Mouse (Mus musculus) myocyte (in vitro differentiated cells): ENCODE measurements around the gene Bbs9. TPM values are rescaled to one million over a fixed set of nuclear protein-coding genes. Genes with fewer than 3 reads are reported as not detected.
A peak's percentile ranks its signal among the peaks of the same experiment; 100 is the strongest.

ENCODE experiments used
- H3K27me3 ChIP-seq: one replicate; pipeline ENCODE4 v1.6.1; 2011; ENCODE audit not compliant: control insufficient read depth, insufficient read depth, insufficient read length
- H3K36me3 ChIP-seq: one replicate; pipeline ENCODE4 v1.6.1; 2011; ENCODE audit not compliant: control insufficient read depth, insufficient read depth
- H3K4me2 ChIP-seq: one replicate; pipeline ENCODE4 v1.6.1; 2011; ENCODE audit warnings: low read depth, control low read depth
- H3K4me3 ChIP-seq: one replicate; pipeline ENCODE4 v1.5.1; 2011; ENCODE audit warnings: mild to moderate bottlenecking, control low read depth, moderate library complexity
- H3K79me2 ChIP-seq: one replicate; pipeline ENCODE4 v1.6.1; 2011; ENCODE audit not compliant: control insufficient read depth, insufficient read depth
- H3ac ChIP-seq: one replicate; pipeline ENCODE4 v1.6.1; 2011; ENCODE audit not compliant: control insufficient read depth, insufficient read length
- CEBPB ChIP-seq: IDR thresholded peaks from 2 replicates; pipeline ENCODE4 v1.6.1; 2011; ENCODE audit warnings: mild to moderate bottlenecking, moderate library complexity; ENCODE audit not compliant: poor library complexity, insufficient read depth, severe bottlenecking
- E2F4 ChIP-seq: IDR thresholded peaks from one replicate; pipeline ENCODE4 v1.6.1; 2011; ENCODE audit warnings: mild to moderate bottlenecking, control low read depth, moderate library complexity; ENCODE audit not compliant: insufficient read depth
- MAX ChIP-seq: IDR thresholded peaks from one replicate; pipeline ENCODE4 v1.6.1; 2011; ENCODE audit warnings: low read depth, mild to moderate bottlenecking, control low read depth
- MYOD1 ChIP-seq, 3 experiments: IDR thresholded peaks; one replicate each; pipeline ENCODE4 v1.6.1; 2011; ENCODE audit warnings: control low read depth in 2 of 3, low read depth in 2 of 3, mild to moderate bottlenecking in 2 of 3, moderate library complexity in 1 of 3; ENCODE audit not compliant: insufficient read length in 2 of 3, control insufficient read depth in 1 of 3
- MYOG ChIP-seq, 3 experiments: IDR thresholded peaks; one replicate each; pipeline ENCODE4 v1.6.1; 2011; ENCODE audit warnings: control low read depth in 2 of 3, low read depth in 2 of 3, mild to moderate bottlenecking in 2 of 3; ENCODE audit not compliant: insufficient read length in 2 of 3, control insufficient read depth in 1 of 3, insufficient read depth in 1 of 3
- POLR2A ChIP-seq: IDR thresholded peaks from one replicate; pipeline ENCODE4 v1.6.1; 2011; ENCODE audit warnings: low read depth, mild to moderate bottlenecking, control low read depth, moderate library complexity; ENCODE audit not compliant: insufficient read length
- POLR2AphosphoS2 ChIP-seq: IDR thresholded peaks from one replicate; pipeline ENCODE4 v1.6.1; 2011; ENCODE audit warnings: low read depth, control low read depth; ENCODE audit not compliant: insufficient read length
- REST ChIP-seq: IDR thresholded peaks from one replicate; pipeline ENCODE4 v1.6.1; 2011; ENCODE audit warnings: mild to moderate bottlenecking, control low read depth, moderate library complexity; ENCODE audit not compliant: insufficient read depth, insufficient read length
- SRF ChIP-seq: IDR thresholded peaks from one replicate; pipeline ENCODE4 v1.6.1; 2011; ENCODE audit warnings: low read depth; ENCODE audit not compliant: control insufficient read depth, insufficient read length
- TCF12 ChIP-seq: IDR thresholded peaks from one replicate; pipeline ENCODE4 v1.6.1; 2011; ENCODE audit warnings: mild to moderate bottlenecking, control low read depth; ENCODE audit not compliant: poor library complexity, insufficient read depth, severe bottlenecking
- TCF3 ChIP-seq: IDR thresholded peaks from one replicate; pipeline ENCODE4 v1.6.1; 2011; ENCODE audit warnings: low read depth, control low read depth; ENCODE audit not compliant: insufficient read length
- USF1 ChIP-seq: IDR thresholded peaks from one replicate; pipeline ENCODE4 v1.6.1; 2011; ENCODE audit warnings: low read depth, mild to moderate bottlenecking, control low read depth, moderate library complexity
- polyA plus RNA-seq: library from polyadenylated mRNA; unstranded; fragments of >200 nt; fragmentation: generic; extraction: Trizol; gene quantifications from one replicate; pipeline ENCODE4 v1.2.1, GENCODE M21; 2012; ENCODE audit warnings: missing spikeins

Gene Bbs9
- polyA plus RNA-seq, 1 experiment = 3.6 TPM

GRCm38 (mm10) chr9:22777425-22777824 lies 301.9 kb downstream of the Bbs9 start:
- H3K79me2 ChIP-seq = no peaks in the 10 kb centered on the region
- no peak overlapping the region for H3K4me2 ChIP-seq
- H3K36me3 ChIP-seq = no peaks in the 10 kb centered on the region
- H3K4me3 ChIP-seq = no peak overlapping the region
- TF ChIP-seq POLR2A (no peak), USF1 (no peak), POLR2AphosphoS2 (no peak), TCF3 (no peak), MAX (no peak), MYOG (IDR thresholded peaks at IDR 0.05; ENCODE audit: control insufficient read depth in 1 of 3, insufficient read depth in 1 of 3, insufficient read length in 2 of 3, low read depth in 2 of 3) (no peak), REST (no peak), MYOD1 (IDR thresholded peaks at IDR 0.05; ENCODE audit: control insufficient read depth in 1 of 3, insufficient read length in 2 of 3, low read depth in 2 of 3) (no peak), CEBPB (no peak), E2F4 (no peak), TCF12 (no peak), SRF (no peak)
- no peak overlapping the region for H3ac ChIP-seq
- no peaks in the 10 kb centered on the region for H3K27me3 ChIP-seq

DNA sequence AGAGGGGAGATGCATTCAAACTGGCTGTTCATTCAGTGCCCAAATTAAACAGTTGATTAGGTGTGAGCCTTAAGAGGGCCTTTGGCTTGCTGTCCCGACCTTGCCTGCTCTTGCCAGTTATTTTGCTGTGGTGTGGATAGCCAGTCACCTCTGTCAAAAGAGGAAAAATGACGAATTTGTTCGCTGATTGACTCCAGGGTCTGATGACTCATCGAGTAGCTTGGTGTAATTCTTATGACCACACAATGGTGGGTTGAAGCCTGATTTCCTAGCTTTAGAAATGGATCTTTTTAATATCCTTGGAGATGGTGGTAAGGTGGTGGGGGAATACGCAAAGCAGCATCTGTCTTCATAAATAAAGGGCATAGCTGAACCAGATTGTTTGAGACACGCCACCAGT lies 304.1 kb downstream of the Bbs9 start:
- no peak for TF ChIP-seq MYOD1 (IDR thresholded peaks at IDR 0.05; ENCODE audit: control insufficient read depth in 1 of 3, insufficient read length in 2 of 3, low read depth in 2 of 3)
- TF ChIP-seq TCF3 = no peak
- TF ChIP-seq USF1 = no peak
- H3K4me2 ChIP-seq = no peak overlapping the region
- no peaks in the 10 kb centered on the region for H3K79me2 ChIP-seq
- no peaks in the 10 kb centered on the region for H3K27me3 ChIP-seq
- no peak overlapping the region for H3ac ChIP-seq
- H3K4me3 ChIP-seq = no peak overlapping the region
- H3K36me3 ChIP-seq = no peaks in the 10 kb centered on the region

DNA sequence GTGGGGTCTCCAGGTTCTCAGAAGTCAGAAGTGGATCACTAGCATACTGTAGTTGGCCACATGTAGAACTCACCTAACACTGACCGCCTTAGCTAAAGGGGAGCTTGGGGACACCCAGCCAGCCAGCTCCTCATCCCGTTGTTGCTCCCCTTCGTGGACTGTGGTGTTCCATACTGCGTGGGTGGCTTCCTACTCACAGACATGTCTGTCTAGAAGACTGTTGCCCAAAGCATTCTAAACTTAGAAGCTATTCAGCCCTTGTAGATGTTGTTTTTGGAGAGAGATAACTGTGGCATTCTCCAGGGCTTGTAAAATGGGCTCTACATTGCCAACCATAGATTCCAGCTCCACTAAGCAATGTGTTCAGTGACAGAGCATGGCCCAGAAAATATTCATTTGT lies 310.5 kb downstream of the Bbs9 start:
- TF ChIP-seq MAX (no peak), POLR2A (no peak), MYOG (IDR thresholded peaks at IDR 0.05; ENCODE audit: control insufficient read depth in 1 of 3, insufficient read depth in 1 of 3, insufficient read length in 2 of 3, low read depth in 2 of 3) (peak in 1 of 3 experiments; percentile 27), MYOD1 (IDR thresholded peaks at IDR 0.05; ENCODE audit: control insufficient read depth in 1 of 3, insufficient read length in 2 of 3, low read depth in 2 of 3) (peak in 1 of 3 experiments; percentile 18)
- no peak overlapping the region for H3K4me3 ChIP-seq
- no peaks in the 10 kb centered on the region for H3K79me2 ChIP-seq

DNA sequence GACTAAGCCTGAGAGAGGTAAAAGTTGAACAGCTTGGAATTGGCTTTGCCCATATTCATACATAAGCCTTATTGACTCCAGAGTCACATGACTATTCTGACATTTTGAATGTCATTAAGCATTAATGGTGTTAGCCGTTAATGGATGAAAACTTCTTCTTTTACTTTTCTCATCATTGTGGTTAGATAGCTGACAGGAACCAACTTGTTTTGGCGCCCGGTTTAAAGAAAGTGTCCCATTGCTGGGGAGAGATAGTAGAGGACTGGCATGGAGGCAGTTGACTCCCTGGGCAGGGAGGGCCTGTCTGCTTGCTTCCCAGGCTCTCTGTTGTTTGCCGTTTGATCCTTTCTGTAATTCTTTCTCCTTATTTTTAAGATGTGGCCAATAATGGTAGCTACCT lies 312.9 kb downstream of the Bbs9 start:
- Histone ChIP-seq H3K4me3 (no peak overlapping the region), H3K27me3 (no peaks in the 10 kb centered on the region), H3K36me3 (no peaks in the 10 kb centered on the region), H3ac (no peak overlapping the region), H3K4me2 (no peak overlapping the region), H3K79me2 (no peaks in the 10 kb centered on the region)
- TF ChIP-seq TCF12 = no peak
- no peak for TF ChIP-seq MYOD1 (IDR thresholded peaks at IDR 0.05; ENCODE audit: control insufficient read depth in 1 of 3, insufficient read length in 2 of 3, low read depth in 2 of 3)
- no peak for TF ChIP-seq REST
- no peak for TF ChIP-seq MAX
- no peak for TF ChIP-seq SRF
- no peak for TF ChIP-seq POLR2AphosphoS2
- TF ChIP-seq POLR2A = no peak

More for the DNA sequence above, 310.5 kb downstream of the Bbs9 start:
- Histone ChIP-seq H3K36me3 (no peaks in the 10 kb centered on the region), H3ac (no peak overlapping the region), H3K4me2 (peak overlapping the region; percentile 14), H3K27me3 (no peaks in the 10 kb centered on the region)

DNA sequence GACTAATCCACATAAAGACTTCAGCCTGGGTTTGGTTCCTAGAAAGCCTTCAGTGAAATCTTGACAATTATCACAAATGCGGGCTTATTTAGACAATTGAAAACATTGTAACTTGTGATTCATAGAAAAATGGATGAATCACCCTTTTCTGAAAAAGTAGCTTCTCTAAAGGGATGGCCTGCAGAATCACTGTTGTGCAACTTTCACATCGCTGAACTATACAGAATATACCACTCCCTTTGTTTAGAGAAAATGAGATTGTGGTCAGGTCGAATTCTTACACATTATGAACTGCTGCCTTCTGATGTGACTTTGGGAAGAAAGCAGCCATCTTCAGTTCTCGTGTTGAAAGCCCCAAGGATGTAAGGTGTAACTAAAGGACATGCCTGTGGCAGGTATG lies 313.3 kb downstream of the Bbs9 start:
- no peaks in the 10 kb centered on the region for H3K79me2 ChIP-seq
- no peak overlapping the region for H3ac ChIP-seq
- TF ChIP-seq CEBPB (peak; percentile 75; the same call in 1 of the 2 replicates), MYOD1 (IDR thresholded peaks at IDR 0.05; ENCODE audit: control insufficient read depth in 1 of 3, insufficient read length in 2 of 3, low read depth in 2 of 3) (no peak), REST (no peak)
- no peak overlapping the region for H3K4me3 ChIP-seq
- H3K36me3 ChIP-seq = no peaks in the 10 kb centered on the region
- no peaks in the 10 kb centered on the region for H3K27me3 ChIP-seq
- H3K4me2 ChIP-seq = peak overlapping the region; percentile 35

DNA sequence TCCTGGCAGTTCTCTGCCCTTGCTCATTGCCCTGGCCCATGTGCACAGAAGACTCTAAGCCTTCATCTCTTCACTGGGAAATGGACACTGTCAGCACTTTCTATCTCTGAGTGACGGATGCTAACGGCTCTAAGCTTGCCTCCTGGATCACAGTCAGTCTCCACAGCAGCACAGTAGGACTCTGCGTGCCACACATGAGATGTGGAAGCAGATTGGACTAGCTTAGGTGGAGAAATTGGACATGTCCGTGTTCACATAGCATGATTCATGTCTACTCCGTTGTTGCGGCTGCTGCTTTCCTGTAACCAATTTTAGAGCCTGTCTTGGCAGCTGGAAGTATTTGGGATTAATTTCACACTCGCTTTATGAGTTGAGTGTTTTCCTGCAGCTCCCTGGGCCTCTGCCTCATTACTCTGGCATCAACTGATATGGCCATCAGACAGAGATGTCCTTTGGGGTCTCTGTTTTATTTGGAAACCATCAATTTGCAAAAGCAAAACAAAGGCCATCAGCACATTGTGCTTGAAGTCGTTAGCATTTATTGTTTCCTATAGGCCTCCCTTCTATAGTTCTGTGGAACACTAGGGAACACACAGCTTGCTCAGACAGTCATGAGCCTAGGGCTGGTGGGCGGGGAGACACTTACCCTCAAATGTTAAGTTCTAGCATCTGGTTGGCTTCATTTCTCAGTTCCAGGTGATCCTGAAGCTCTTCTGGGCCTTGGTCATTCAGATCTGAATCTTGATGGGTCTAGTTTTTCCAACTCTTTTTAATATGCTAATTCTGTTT lies 314.1 kb downstream of the Bbs9 start:
- peak overlapping the region; percentile 35 for H3K4me2 ChIP-seq
- no peak overlapping the region for H3ac ChIP-seq
- H3K79me2 ChIP-seq = no peaks in the 10 kb centered on the region
- H3K36me3 ChIP-seq = no peaks in the 10 kb centered on the region
- no peak for TF ChIP-seq POLR2A
- TF ChIP-seq CEBPB = no peak
- TF ChIP-seq SRF = no peak
- no peak for TF ChIP-seq MYOG (IDR thresholded peaks at IDR 0.05; ENCODE audit: control insufficient read depth in 1 of 3, insufficient read depth in 1 of 3, insufficient read length in 2 of 3, low read depth in 2 of 3)
- TF ChIP-seq REST = no peak
- no peak for TF ChIP-seq TCF12
- TF ChIP-seq USF1 = no peak
- no peak for TF ChIP-seq E2F4
- no peak for TF ChIP-seq MYOD1 (IDR thresholded peaks at IDR 0.05; ENCODE audit: control insufficient read depth in 1 of 3, insufficient read length in 2 of 3, low read depth in 2 of 3)
- no peak for TF ChIP-seq TCF3
- TF ChIP-seq POLR2AphosphoS2 = no peak
- no peak for TF ChIP-seq MAX
- no peaks in the 10 kb centered on the region for H3K27me3 ChIP-seq
- H3K4me3 ChIP-seq = no peak overlapping the region
